Mouse (Mus musculus): ENCODE measurements around the gene Erf. TPM values are rescaled to one million over a fixed set of nuclear protein-coding genes. Genes with fewer than 3 reads are reported as not detected.

The Erf gene
- polyA plus RNA-seq, 1 experiment from 2014 or later = 17.9 TPM

GRCm38 (mm10) chr7:25222275-25222967 lies 28.1 kb downstream of the Erf start:
- Histone ChIP-seq H3K27ac (peak overlapping the region; percentile 97), H3K4me1 (peaks cover 41% of the 10 kb centered on the region), H3K27me3 (no peaks in the 10 kb centered on the region), H3K9ac (peak overlapping the region; percentile 67), H3K4me2 (peak overlapping the region; percentile 97), H3K9me3 (replicated peaks) (no peaks in the 10 kb centered on the region), H3K36me3 (peaks cover 48% of the 10 kb centered on the region), H3K4me3 (replicated peaks) (peak overlapping the region; percentile 82)
- WGBS = 87% methylated on average over 10 of the region's 10 CpGs
- no peak for ATAC-seq (replicated peaks; ENCODE audit: low FRiP score)

GRCm38 (mm10) chr7:25221102-25221883 lies 29.3 kb downstream of the Erf start, which contains the start of gene Zfp526:
Gene Zfp526, plus strand, starts transcription at chr7:25221425.
- peak; percentile 95 for ATAC-seq (replicated peaks; ENCODE audit: low FRiP score)
- H3K27me3 ChIP-seq = no peaks in the 10 kb centered on the region
- peaks cover 41% of the 10 kb centered on the region for H3K4me1 ChIP-seq
- no peaks in the 10 kb centered on the region for H3K9me3 ChIP-seq (replicated peaks)
- H3K36me3 ChIP-seq = peaks cover 40% of the 10 kb centered on the region
- H3K9ac ChIP-seq = peak within 1 kb of the TSS; percentile 67
- peak within 1 kb of the TSS; percentile 97 for H3K27ac ChIP-seq
- under 1% methylated on average over 45 of the region's 45 CpGs for WGBS
- peak within 1 kb of the TSS; percentile 97 for H3K4me2 ChIP-seq
- H3K4me3 ChIP-seq (replicated peaks) = peak within 1 kb of the TSS; percentile 82

GRCm38 (mm10) chr7:25220457-25221101 lies 30.0 kb downstream of the Erf start, which contains the start of gene Dedd2:
Gene Dedd2, minus strand, starts transcription at chr7:25220615.
- Histone ChIP-seq H3K27me3 (no peaks in the 10 kb centered on the region), H3K9me3 (replicated peaks) (no peaks in the 10 kb centered on the region), H3K9ac (peak within 1 kb of the TSS; percentile 77), H3K4me3 (replicated peaks) (peak within 1 kb of the TSS; percentile 82), H3K4me1 (peaks cover 41% of the 10 kb centered on the region), H3K4me2 (peak within 1 kb of the TSS; percentile 97), H3K27ac (peak within 1 kb of the TSS; percentile 97), H3K36me3 (peaks cover 33% of the 10 kb centered on the region)
- WGBS = 6% methylated on average over 20 of the region's 20 CpGs
- no peak for ATAC-seq (replicated peaks; ENCODE audit: low FRiP score)

- Histone ChIP-seq H3K27ac (peak overlapping the region; percentile 97), H3K4me2 (peak overlapping the region; percentile 97), H3K4me3 (replicated peaks) (peak overlapping the region; percentile 82), H3K27me3 (no peaks in the 10 kb centered on the region), H3K9me3 (replicated peaks) (no peaks in the 10 kb centered on the region), H3K4me1 (peaks cover 41% of the 10 kb centered on the region), H3K9ac (peak overlapping the region; percentile 77), H3K36me3 (peaks cover 29% of the 10 kb centered on the region)
- ATAC-seq (replicated peaks; ENCODE audit: low FRiP score) = peak; percentile 74
- WGBS = 2% methylated on average over 31 of the region's 31 CpGs
Observed at GRCm38 (mm10) chr7:25219756-25220456, 30.7 kb downstream of the Erf start.

- peak overlapping the region; percentile 97 for H3K27ac ChIP-seq
- H3K9me3 ChIP-seq (replicated peaks) = no peaks in the 10 kb centered on the region
- peaks cover 41% of the 10 kb centered on the region for H3K4me1 ChIP-seq
- H3K36me3 ChIP-seq = peaks cover 23% of the 10 kb centered on the region
- peak overlapping the region; percentile 77 for H3K9ac ChIP-seq
- H3K4me3 ChIP-seq (replicated peaks) = peak overlapping the region; percentile 82
- H3K27me3 ChIP-seq = no peaks in the 10 kb centered on the region
- peak; percentile 26 for ATAC-seq (replicated peaks; ENCODE audit: low FRiP score)
- peak overlapping the region; percentile 97 for H3K4me2 ChIP-seq
- WGBS = 0% methylated on average over 16 of the region's 16 CpGs
Observed at GRCm38 (mm10) chr7:25219416-25219750, 31.2 kb downstream of the Erf start.

GRCm38 (mm10) chr7:25218705-25219415 lies 31.7 kb downstream of the Erf start:
- H3K27me3 ChIP-seq = no peaks in the 10 kb centered on the region
- peak; percentile 23 for ATAC-seq (replicated peaks; ENCODE audit: low FRiP score)
- peak overlapping the region; percentile 77 for H3K9ac ChIP-seq
- H3K36me3 ChIP-seq = peaks cover 21% of the 10 kb centered on the region
- peak overlapping the region; percentile 97 for H3K4me2 ChIP-seq
- peak overlapping the region; percentile 97 for H3K27ac ChIP-seq
- no peaks in the 10 kb centered on the region for H3K9me3 ChIP-seq (replicated peaks)
- H3K4me3 ChIP-seq (replicated peaks) = peak overlapping the region; percentile 82
- H3K4me1 ChIP-seq = peaks cover 41% of the 10 kb centered on the region
- under 1% methylated on average over 53 of the region's 53 CpGs for WGBS

- Histone ChIP-seq H3K27ac (no peak overlapping the region), H3K9ac (no peak overlapping the region), H3K4me3 (replicated peaks) (peak overlapping the region; percentile 82), H3K9me3 (replicated peaks) (no peaks in the 10 kb centered on the region), H3K4me2 (peak overlapping the region; percentile 97), H3K4me1 (peaks cover 39% of the 10 kb centered on the region), H3K27me3 (no peaks in the 10 kb centered on the region), H3K36me3 (peaks cover 17% of the 10 kb centered on the region)
- ATAC-seq (replicated peaks; ENCODE audit: low FRiP score) = no peak
- WGBS = 60% methylated on average over 12 of the region's 12 CpGs
Observed at GRCm38 (mm10) chr7:25217653-25218395, 32.7 kb downstream of the Erf start.

GRCm38 (mm10) chr7:25214172-25214571 lies 36.4 kb downstream of the Erf start:
- 90% methylated on average over 2 of the region's 2 CpGs for WGBS

GRCm38 (mm10) chr7:25213099-25213498 lies 37.5 kb downstream of the Erf start:
- Histone ChIP-seq H3K9ac (no peak overlapping the region), H3K4me2 (no peak overlapping the region), H3K27me3 (no peaks in the 10 kb centered on the region), H3K27ac (no peak overlapping the region), H3K4me1 (peaks cover 9% of the 10 kb centered on the region), H3K9me3 (replicated peaks) (no peaks in the 10 kb centered on the region), H3K4me3 (replicated peaks) (no peak overlapping the region), H3K36me3 (peaks cover 51% of the 10 kb centered on the region)
- ATAC-seq (replicated peaks; ENCODE audit: low FRiP score) = no peak
- WGBS = 72% methylated on average over 3 of the region's 3 CpGs

More at GRCm38 (mm10) chr7:25214172-25214571, 36.4 kb downstream of the Erf start:
- no peak for ATAC-seq (replicated peaks; ENCODE audit: low FRiP score)
- Histone ChIP-seq H3K4me1 (peaks cover 18% of the 10 kb centered on the region), H3K36me3 (peaks cover 44% of the 10 kb centered on the region), H3K4me2 (no peak overlapping the region), H3K27ac (no peak overlapping the region), H3K9ac (no peak overlapping the region), H3K27me3 (no peaks in the 10 kb centered on the region), H3K9me3 (replicated peaks) (no peaks in the 10 kb centered on the region), H3K4me3 (replicated peaks) (no peak overlapping the region)

- no peak overlapping the region for H3K9ac ChIP-seq
- WGBS = 75% methylated on average over 4 of the region's 4 CpGs
- no peak for ATAC-seq (replicated peaks; ENCODE audit: low FRiP score)
Observed at GRCm38 (mm10) chr7:25210482-25210881, 40.1 kb downstream of the Erf start.

More at GRCm38 (mm10) chr7:25210482-25210881, 40.1 kb downstream of the Erf start:
- peaks cover 8% of the 10 kb centered on the region for H3K4me1 ChIP-seq
- H3K4me3 ChIP-seq (replicated peaks) = no peak overlapping the region
- no peak overlapping the region for H3K4me2 ChIP-seq
- no peak overlapping the region for H3K27ac ChIP-seq
- H3K9me3 ChIP-seq (replicated peaks) = no peaks in the 10 kb centered on the region
- H3K27me3 ChIP-seq = no peaks in the 10 kb centered on the region
- peaks cover 52% of the 10 kb centered on the region for H3K36me3 ChIP-seq
